Mouse (Mus musculus): ENCODE results near the gene Csf3r.

- no peak for TF ChIP-seq CTCF (IDR thresholded peaks at IDR 0.05; ENCODE audit: borderline replicate concordance, insufficient read depth, low read length)
- TF ChIP-seq POLR2A (IDR thresholded peaks at IDR 0.05; ENCODE audit: low read depth, low read length), result no peak
Observed at GRCm38 (mm10) chr4:126001311-126002199, 22.8 kb upstream of the Csf3r start.
